Mouse (Mus musculus) lung, embryonic 16.5 days (tissue): Measurements from ENCODE around the gene Clcn6. TPM values are rescaled to one million over a fixed set of nuclear protein-coding genes. Genes with fewer than 3 reads are reported as not detected.

Experiments used
- ATAC-seq: fragments of 200-750 bp; cut with Nextera tagmentation; 2 replicates; pipeline ENCODE4 v1.8.0; 2017; ENCODE audit warnings: low read depth, mild to moderate bottlenecking, moderate library complexity
- H3K27ac ChIP-seq: fragments of 300-500 bp; sonication (generic); 2 replicates; pipeline ENCODE4 v1.5.1; 2014; ENCODE audit warnings: mild to moderate bottlenecking, control low read depth, low read length
- H3K27me3 ChIP-seq: fragments of 300-500 bp; sonication (generic); 2 replicates; pipeline ENCODE4 v1.6.1; 2014; ENCODE audit warnings: low read depth, low read length, mixed read lengths; ENCODE audit not compliant: control insufficient read depth, insufficient read depth
- H3K36me3 ChIP-seq: fragments of 300-500 bp; sonication (generic); 2 replicates; pipeline ENCODE4 v1.6.1; 2014; ENCODE audit warnings: low read length; ENCODE audit not compliant: control insufficient read depth, insufficient read depth
- H3K4me1 ChIP-seq: fragments of 300-500 bp; sonication (generic); replicated peaks from 2 replicates; pipeline ENCODE4 v1.6.1; 2014; ENCODE audit warnings: low read length, mixed read lengths; ENCODE audit not compliant: control insufficient read depth, insufficient read depth
- H3K4me2 ChIP-seq: fragments of 300-500 bp; sonication (generic); 2 replicates; pipeline ENCODE4 v1.6.1; 2014; ENCODE audit warnings: low read depth, low read length, control low read depth
- H3K4me3 ChIP-seq: fragments of 300-500 bp; sonication (generic); 2 replicates; pipeline ENCODE4 v1.5.1; 2014; ENCODE audit warnings: mild to moderate bottlenecking, low read length, control low read depth
- H3K9ac ChIP-seq: fragments of 300-500 bp; sonication (generic); 2 replicates; pipeline ENCODE4 v1.6.1; 2014; ENCODE audit warnings: low read length, control low read depth
- H3K9me3 ChIP-seq: fragments of 300-500 bp; sonication (generic); 2 replicates; pipeline ENCODE4 v1.6.1; 2016; ENCODE audit warnings: low read length; ENCODE audit not compliant: control insufficient read depth
- WGBS: fragments of 180-500 bp; shearing (Covaris S2); extraction: QIAGEN DNeasy Blood & Tissue Kit; methylation state at CpG from one replicate; pipeline ENCODE4 v1.1.7; 2014; 5-methylcytosine and 5-hydroxymethylcytosine counted together
- polyA plus RNA-seq: library from polyadenylated mRNA; unstranded; fragments of >200 nt; fragmentation: Nextera tagmentation; extraction: Ambion mirVana; gene quantifications from 2 replicates; pipeline ENCODE4 v1.2.1, GENCODE M21; 2015

Clcn6 gene
- polyA plus RNA-seq, 1 experiment from 2014 or later, result 4.5 TPM

GRCm38 (mm10) chr4:148004361-148004760 lies 34.3 kb downstream of the Clcn6 start:
- ATAC-seq, result no peak
- Histone ChIP-seq H3K9me3 (no peaks in the 10 kb centered on the region), H3K27ac (no peak overlapping the region), H3K36me3 (peaks cover 20% of the 10 kb centered on the region), H3K9ac (no peak overlapping the region), H3K4me2 (no peak overlapping the region), H3K4me3 (no peak overlapping the region), H3K4me1 (no peaks in the 10 kb centered on the region), H3K27me3 (no peaks in the 10 kb centered on the region)
- WGBS, result 88% methylated on average over 7 of the region's 7 CpGs

GRCm38 (mm10) chr4:148001866-148002265 lies 36.8 kb downstream of the Clcn6 start:
- Histone ChIP-seq H3K4me1 (no peaks in the 10 kb centered on the region), H3K9me3 (no peaks in the 10 kb centered on the region), H3K36me3 (peaks cover 4% of the 10 kb centered on the region; the same call in 1 of the 2 replicates), H3K27me3 (no peaks in the 10 kb centered on the region), H3K9ac (no peak overlapping the region), H3K27ac (no peak overlapping the region), H3K4me2 (no peak overlapping the region), H3K4me3 (no peak overlapping the region)
- ATAC-seq, result no peak
- 40% methylated on average over 8 of the region's 8 CpGs for WGBS

- H3K36me3 ChIP-seq, result 0 out of 2 replicates have a peak, but pooled peaks cover 2% of the 10 kb centered on the region
- no peaks in the 10 kb centered on the region for H3K27me3 ChIP-seq
- H3K4me2 ChIP-seq, result no peak overlapping the region
- H3K9me3 ChIP-seq, result no peaks in the 10 kb centered on the region
- H3K4me3 ChIP-seq, result no peak overlapping the region
- no peak for ATAC-seq
- no peak overlapping the region for H3K9ac ChIP-seq
- no peaks in the 10 kb centered on the region for H3K4me1 ChIP-seq
- WGBS, result 72% methylated on average over 17 of the region's 17 CpGs
- no peak overlapping the region for H3K27ac ChIP-seq
These were observed 37.4 kb downstream of the Clcn6 start for GRCm38 (mm10) chr4:148001013-148001789.

DNA sequence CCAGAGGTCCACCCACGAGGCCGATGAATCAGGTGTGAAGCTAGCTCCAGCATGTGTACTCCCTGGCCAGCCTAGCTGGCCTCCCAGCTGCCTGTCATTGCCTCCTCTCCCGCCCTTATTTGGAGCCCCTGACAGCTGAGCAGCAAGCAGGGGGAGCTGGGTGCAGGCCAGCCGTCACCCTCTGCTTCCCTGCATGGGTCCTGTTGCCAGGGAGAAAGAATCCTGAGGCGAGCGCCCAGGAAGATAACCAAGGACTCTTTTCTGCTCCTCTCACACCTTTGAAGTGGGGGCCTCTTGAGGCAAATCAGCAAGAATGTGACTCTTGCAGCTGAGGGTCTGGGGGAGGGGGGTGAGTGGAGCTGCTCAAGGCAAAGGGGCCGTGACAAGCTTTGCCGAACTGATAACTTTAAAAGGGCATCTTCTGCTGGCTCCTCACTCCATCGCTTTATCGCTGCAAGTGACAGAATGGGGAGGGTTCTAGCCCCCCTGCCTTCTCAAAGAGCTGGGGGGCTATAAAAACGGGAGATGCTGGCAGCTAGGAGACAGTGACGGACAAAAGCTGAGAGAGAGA lies 38.3 kb downstream of the Clcn6 start, which contains the start of gene Nppa:
Gene Nppa, plus strand, starts transcription at position 521 of the 571 bp plus-strand sequence.
- 13% methylated on average over 12 of the region's 12 CpGs for WGBS
- H3K9ac ChIP-seq, result no peak within 1 kb of the TSS
- H3K36me3 ChIP-seq, result no peaks in the 10 kb centered on the region
- no peak for ATAC-seq
- H3K9me3 ChIP-seq, result no peaks in the 10 kb centered on the region
- no peak within 1 kb of the TSS for H3K27ac ChIP-seq
- no peak within 1 kb of the TSS for H3K4me2 ChIP-seq
- no peak within 1 kb of the TSS for H3K4me3 ChIP-seq
- H3K27me3 ChIP-seq, result no peaks in the 10 kb centered on the region
- H3K4me1 ChIP-seq, result no peaks in the 10 kb centered on the region

GRCm38 (mm10) chr4:147995311-147995710 lies 43.3 kb downstream of the Clcn6 start:
- Histone ChIP-seq H3K4me1 (no peaks in the 10 kb centered on the region), H3K4me3 (no peak overlapping the region), H3K4me2 (no peak overlapping the region), H3K9me3 (no peaks in the 10 kb centered on the region), H3K36me3 (no peaks in the 10 kb centered on the region), H3K27me3 (no peaks in the 10 kb centered on the region), H3K27ac (no peak overlapping the region), H3K9ac (no peak overlapping the region)
- ATAC-seq, result no peak
- 72% methylated on average over 3 of the region's 3 CpGs for WGBS

GRCm38 (mm10) chr4:147993571-147994095 lies 45.0 kb downstream of the Clcn6 start:
- 58% methylated on average over 7 of the region's 7 CpGs for WGBS
- Histone ChIP-seq H3K4me1 (no peaks in the 10 kb centered on the region), H3K27ac (no peak overlapping the region), H3K4me2 (no peak overlapping the region), H3K4me3 (no peak overlapping the region), H3K36me3 (no peaks in the 10 kb centered on the region), H3K9me3 (no peaks in the 10 kb centered on the region), H3K9ac (no peak overlapping the region), H3K27me3 (no peaks in the 10 kb centered on the region)
- ATAC-seq, result no peak

- ATAC-seq, result no peak
- 24% methylated on average over 20 of the region's 20 CpGs for WGBS
These were observed 53.2 kb downstream of the Clcn6 start, which contains the start of gene Nppb for GRCm38 (mm10) chr4:147985205-147986132. Gene Nppb (plus strand): TSS chr4:147985788.

DNA sequence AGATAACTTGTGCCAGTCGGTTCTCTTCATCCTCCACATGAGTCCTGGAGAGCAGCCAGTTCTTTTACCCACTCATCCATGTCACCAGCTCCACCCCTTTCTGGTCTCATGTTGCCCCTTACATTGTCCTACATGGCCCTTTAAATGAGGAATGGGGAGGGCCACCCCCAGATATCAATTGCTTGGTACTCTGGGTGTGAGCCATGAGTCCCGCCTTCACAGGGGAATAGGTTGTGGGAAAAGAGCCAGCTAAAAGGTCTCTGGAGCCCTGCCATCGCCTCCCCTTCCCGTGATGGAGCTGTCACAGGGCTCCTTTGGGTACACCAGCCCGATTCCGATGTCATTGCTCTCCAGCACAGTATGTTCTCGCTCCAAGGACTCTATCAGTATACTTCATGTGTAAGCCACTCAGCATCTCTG lies 59.2 kb downstream of the Clcn6 start:
- Histone ChIP-seq H3K36me3 (no peaks in the 10 kb centered on the region), H3K27me3 (no peaks in the 10 kb centered on the region), H3K4me1 (no peaks in the 10 kb centered on the region), H3K9me3 (no peaks in the 10 kb centered on the region), H3K9ac (no peak overlapping the region), H3K4me3 (no peak overlapping the region), H3K4me2 (no peak overlapping the region), H3K27ac (no peak overlapping the region)
- ATAC-seq, result no peak
- WGBS, result 76% methylated on average over 7 of the region's 7 CpGs

More at GRCm38 (mm10) chr4:147985205-147986132, 53.2 kb downstream of the Clcn6 start, which contains the start of gene Nppb:
- Histone ChIP-seq H3K36me3 (no peaks in the 10 kb centered on the region), H3K4me2 (no peak within 1 kb of the TSS), H3K4me3 (no peak within 1 kb of the TSS), H3K4me1 (no peaks in the 10 kb centered on the region), H3K9ac (no peak within 1 kb of the TSS), H3K27ac (no peak within 1 kb of the TSS), H3K27me3 (no peaks in the 10 kb centered on the region), H3K9me3 (no peaks in the 10 kb centered on the region)
